Mouse (Mus musculus): ENCODE results near the gene St7.

St7 gene

GRCm38 (mm10) chr6:17721706-17722105 is 29.0 kb downstream of the St7 start:
- DNase-seq: no peak

DNA sequence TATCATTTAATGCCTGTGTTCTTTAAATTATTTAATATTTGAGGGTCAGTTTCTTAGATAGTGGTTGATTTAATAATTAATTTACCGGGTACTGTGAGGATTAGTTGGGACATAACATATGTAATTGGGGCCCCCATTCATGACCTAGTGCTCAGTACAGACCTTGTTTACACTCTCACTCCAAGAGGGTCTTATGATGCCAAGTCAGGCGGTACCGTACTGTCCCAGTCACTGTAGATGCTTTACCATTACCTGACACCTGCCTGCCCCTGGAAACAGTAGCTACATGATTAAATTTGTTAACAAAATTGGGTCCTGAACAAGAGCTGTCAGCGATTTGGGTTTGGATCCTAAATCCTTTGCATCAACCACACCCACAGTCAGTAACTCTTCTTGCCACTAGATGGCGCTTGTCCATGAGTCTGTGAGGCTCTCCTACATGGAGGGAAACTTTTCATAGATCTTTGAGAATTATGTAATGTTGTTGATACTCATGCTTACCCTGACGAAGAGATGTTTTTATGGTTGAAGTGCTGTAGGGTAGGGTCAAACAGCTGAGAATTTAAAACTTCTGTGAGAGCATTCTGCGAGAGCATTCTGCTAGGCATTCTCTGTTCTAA is 33.2 kb downstream of the St7 start:
- DNase-seq: peak; percentile 66

- no peak for DNase-seq
Measured at GRCm38 (mm10) chr6:17727241-17727640, 34.5 kb downstream of the St7 start.

GRCm38 (mm10) chr6:17727891-17728790 is 35.4 kb downstream of the St7 start:
- DNase-seq: peak; percentile 21

DNA sequence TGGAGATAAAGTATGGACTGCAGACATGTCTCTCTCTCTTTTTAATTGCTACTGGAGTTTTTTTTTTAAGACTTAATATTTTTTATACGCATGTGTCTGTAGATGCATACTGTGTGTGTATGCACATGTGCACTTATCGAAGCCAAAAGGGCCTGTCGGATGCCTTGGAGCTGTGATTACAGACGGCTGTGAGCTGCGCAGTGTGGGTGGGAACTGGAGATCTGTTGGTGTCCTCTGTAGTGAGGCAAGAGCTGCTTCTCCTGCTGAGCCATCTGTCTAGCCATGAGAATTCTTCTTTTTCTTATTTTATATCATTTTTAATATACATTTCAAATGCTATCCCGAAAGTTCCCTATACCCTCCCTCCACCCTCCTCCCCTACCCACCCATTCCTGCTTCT is 37.4 kb downstream of the St7 start:
- no peak for DNase-seq

DNA sequence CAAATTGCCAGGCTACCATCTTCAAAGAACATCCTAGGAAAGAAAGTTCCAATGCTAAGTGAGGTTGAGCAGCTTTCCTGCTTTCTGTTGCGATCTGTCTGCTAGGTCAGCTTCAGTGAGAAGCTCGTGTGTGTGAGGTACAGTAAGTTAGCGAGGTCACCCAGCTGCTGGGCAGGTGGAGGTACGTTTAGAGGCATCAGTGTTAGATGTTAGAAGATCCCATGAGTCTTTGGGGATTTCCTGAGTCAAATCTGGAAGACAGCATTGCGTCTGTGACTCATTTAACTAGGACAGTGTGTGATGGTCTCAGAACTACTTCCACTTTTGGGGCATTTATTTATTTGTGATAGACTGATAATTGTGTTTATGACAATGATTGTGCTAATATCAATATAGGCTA is 39.0 kb downstream of the St7 start:
- no peak for DNase-seq

DNA sequence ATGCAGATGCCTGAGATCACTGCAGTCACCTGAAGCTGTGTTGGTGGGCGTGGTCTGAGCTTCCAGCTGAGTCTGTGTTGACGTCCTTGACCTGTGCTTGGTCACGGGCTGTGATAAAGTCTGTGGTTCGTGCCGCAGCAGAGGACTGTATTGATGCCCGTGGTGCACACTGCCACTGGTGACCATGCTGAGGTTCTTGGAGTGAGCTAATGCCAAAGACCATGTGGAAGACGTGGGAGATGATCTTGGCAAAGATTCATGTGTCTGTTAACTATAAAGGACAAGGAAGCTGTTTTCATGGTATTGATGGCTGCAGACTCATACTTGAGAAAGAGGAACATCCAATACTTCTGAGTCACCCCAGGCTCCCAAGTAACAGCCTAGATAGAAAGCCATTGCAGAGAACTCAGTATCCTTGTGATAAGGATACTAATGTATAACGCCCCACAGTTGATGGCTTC is 41.2 kb downstream of the St7 start:
- DNase-seq: no peak

DNA sequence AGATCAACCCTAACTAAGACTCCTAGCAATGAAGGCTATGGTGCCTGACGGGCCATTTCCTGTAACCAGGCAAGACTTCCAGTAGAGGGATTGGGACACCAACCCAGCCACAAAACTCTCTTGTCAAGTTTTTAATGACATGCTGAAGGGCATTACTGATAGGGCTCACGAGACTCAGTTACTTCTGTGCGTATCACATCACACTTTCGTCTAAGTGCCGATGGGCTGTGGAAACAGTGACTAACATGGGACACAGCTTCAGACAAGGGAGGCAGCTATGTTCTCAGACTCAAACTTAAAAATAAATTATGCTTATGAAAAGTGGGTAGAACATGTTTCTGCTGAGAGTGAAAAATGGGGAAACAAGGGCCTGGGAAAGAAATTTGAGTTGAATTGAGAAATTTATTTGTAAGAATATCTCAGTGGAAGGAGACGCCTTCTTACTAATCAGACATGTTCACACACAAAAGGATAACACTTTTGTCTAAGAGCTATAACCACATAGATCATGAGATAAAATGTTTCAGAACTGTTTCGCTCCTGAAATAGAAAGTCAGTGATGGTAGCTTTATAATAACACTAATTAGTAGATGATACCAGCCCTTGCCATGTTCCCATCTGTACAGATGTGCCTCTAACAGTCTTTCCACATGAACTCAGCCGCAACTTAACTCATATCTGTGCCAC is 44.7 kb downstream of the St7 start:
- no peak for DNase-seq

DNA sequence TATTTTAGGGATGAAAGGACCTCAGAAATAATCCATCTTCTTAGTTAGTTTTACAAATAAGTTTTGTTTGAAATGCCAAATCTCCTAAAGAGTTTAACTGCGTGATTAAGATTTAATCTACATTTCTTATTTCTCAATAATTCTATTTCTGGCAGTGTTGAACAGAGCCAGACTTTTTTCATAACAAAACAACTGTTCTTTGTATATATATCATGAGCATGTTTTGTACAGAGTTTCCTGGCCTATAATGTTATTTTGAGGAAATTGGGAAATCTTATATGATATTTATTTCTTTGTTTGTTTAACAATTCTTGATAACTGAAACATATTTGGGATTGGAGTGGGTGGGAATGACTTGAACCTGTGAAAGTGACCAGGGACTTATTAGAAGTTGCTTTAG is 47.4 kb downstream of the St7 start:
- no peak for DNase-seq

- DNase-seq: no peak
Measured at GRCm38 (mm10) chr6:17741639-17742038, 48.9 kb downstream of the St7 start.

DNA sequence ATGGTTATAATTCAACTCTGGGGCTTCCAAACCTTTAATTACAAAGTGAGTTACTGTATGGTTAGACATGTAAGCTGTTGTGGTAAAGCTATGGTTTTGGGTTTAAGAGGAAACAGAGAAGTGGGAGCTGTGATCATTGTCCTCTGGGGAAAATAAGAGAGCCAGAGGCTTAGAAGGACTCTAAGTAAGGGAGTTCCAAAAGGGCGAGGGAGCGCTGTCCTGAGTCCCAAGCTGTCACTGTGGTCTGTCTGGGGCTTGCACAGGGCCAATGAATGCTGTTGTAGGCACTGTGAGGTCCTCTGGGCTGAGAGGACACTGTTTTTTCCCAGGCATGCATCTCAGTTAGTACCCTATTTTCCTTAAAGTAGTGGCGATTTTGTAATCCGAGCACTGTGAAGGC is 49.5 kb downstream of the St7 start:
- no peak for DNase-seq

GRCm38 (mm10) chr6:17743325-17743724 is 50.6 kb downstream of the St7 start:
- DNase-seq: no peak

- DNase-seq: no peak
Measured at GRCm38 (mm10) chr6:17747724-17748123, 55.0 kb downstream of the St7 start.

DNA sequence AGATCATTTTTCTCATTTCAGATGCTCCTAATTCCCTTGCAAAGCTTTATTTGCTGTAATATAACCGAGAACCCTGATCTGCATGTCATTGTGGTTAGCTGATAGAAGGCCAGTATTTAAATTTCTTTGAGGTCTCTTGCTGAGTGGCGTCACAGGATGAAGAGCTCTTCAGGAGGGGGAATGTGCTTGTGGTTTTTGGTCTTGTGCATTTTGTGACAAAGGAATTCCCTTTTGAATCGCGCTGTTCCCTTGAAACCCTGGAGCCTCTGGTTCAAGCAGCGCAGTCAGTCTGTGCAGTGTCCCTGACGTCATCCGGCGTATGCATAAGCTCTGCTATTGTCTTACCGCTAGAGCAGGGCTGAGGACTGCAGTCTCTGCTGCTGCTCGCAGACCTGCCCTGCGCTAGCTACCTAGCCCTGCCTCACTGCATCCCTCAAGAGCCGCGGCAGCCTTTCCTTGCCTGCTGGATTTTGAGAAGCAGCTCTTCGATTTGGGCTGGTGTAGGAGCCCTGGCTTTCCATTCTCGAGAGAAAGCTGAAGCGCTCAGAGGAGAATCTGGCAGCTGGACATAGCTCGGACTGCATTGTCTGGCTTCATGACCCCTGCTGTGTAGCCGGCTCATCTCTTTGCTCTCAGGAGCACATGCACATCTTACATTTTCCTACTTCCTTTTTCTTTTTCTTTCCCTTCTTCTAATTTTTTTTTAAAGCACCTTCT is 56.3 kb downstream of the St7 start:
- DNase-seq: peak; percentile 60

DNA sequence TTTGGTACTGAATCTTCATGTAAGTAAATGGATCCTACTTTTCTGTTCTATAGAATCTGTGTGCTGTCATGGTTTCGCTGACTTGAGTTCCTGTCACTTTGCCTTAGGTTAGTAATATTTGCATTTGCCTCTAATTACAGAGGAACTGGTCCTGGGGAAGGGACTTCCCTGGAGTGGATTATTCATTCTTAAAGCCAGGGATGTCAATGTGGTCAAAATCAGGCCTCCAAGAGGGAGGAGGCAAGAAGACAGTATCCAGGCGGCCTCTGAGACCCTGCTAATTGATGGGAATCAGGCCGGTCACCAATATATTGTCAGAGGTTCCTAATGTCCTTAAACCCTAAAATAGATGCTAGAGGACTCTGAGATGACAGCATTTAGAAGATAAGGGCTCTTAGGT is 56.9 kb downstream of the St7 start:
- DNase-seq: no peak

DNA sequence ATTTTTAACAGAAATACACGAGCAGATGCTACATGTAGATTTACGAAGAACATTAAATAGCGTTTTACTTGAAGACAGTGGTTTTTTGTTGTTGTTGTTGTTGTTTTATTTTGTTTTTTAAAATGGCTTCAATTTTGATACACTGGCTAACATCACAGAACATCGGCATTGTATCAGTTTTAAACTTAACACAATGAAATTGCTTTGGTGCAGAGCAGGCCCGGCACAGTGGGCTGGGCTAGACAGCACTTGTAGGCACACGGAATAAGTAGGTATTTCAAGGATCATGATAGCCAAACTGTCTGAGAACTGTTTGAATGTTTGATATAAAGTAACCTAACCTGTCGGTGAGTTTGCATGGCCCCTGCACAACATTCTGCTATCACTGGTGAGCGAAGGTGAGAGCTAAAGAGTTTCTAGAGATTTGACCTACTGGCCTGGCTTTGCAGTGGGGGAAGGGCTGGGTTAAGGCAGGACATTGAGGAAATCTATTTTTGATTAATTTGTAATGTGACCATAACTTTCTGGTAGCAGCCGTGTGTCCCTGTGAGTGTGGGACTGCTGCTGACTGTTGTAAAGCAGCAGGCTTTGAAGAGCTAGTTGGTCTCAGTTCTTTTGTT is 57.4 kb downstream of the St7 start:
- DNase-seq: no peak

- no peak for DNase-seq
Measured at GRCm38 (mm10) chr6:17750957-17751356, 58.2 kb downstream of the St7 start.

GRCm38 (mm10) chr6:17755902-17756301 is 63.2 kb downstream of the St7 start:
- no peak for DNase-seq

DNA sequence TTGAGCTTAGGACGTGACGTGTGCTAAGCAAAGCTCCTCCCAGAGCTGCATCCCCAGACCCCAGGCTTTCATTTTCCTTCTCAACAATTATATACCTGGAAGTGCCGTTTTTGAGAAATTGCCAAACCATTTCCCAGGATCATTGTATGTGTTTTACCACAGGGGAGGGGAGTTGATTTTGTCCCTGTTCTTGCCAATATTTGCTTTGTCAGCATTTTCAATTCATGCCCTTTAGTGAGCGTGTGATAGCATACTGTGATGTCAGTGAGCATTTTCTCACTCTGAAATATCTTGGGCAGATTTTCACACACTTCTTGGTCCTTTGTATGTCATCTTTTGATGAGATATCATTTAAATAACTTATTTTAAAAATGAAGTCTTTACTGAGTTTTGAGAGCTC is 65.8 kb downstream of the St7 start:
- DNase-seq: no peak

- DNase-seq: no peak
Measured at GRCm38 (mm10) chr6:17763963-17764659, 71.4 kb downstream of the St7 start.

DNA sequence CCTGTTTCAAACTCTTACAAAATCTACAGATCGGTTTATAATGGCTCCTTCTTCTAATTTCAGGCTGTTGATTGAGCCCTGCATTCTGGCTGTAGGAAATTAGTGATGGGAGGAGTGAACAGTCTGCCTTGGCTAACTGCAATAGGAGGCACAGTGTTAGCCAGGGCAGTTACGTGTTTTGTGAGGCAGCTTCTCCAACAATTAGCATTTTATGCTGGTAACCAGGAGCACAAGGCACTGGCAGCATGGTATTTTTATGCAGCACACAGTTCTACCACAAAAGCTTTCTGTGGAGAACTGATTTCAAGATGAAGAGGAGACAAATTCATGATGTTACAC is 71.9 kb downstream of the St7 start:
- no peak for DNase-seq
